Mouse (Mus musculus) cerebellum, adult 8-10 months (tissue): Measurements from ENCODE around the gene Adam1a.

Source experiments
- DNase-seq: peaks from one replicate; pipeline ENCODE4 v3.0.0; 2022

The Adam1a gene

GRCm38 (mm10) chr5:121477680-121478079 lies 67.6 kb downstream of the Adam1a start:
- DNase-seq, result peak; percentile 48

- no peak for DNase-seq
Observed at GRCm38 (mm10) chr5:121476040-121476439, 69.2 kb downstream of the Adam1a start.

GRCm38 (mm10) chr5:121474610-121475009 lies 70.7 kb downstream of the Adam1a start:
- no peak for DNase-seq

GRCm38 (mm10) chr5:121472411-121472810 lies 72.9 kb downstream of the Adam1a start:
- no peak for DNase-seq

- no peak for DNase-seq
Observed at GRCm38 (mm10) chr5:121469566-121469965, 75.7 kb downstream of the Adam1a start.
